Comparison of ENCODE assay signal across 8 mouse cellular contexts in the genomic region with DNA sequence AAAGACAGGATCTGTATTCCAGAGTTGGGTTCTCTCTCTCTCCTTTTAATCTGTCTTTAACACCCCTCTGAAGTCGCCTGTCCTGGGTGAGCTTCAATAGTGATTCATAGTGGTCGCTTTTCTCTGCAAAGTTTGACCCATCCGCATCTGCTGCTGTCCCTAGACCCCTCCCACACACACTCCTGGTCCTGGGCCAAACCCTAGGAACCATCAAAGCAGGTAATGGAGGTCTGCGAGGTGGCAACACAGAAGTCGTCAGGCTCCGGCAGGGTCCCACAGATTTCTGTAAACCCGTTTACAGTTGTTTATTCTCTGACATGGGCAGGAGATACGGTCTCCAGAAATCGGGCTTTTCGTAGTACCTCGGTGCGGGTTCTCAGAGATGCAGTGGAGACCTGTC.
DNase-seq lines count a peak whose midpoint lies in the region; ATAC-seq and TF ChIP-seq lines count a peak whose summit lies in the region.
"Had no signal": no experiment of that assay in that cellular context is flagged by ENCODE, and none has a peak within 500 bp of the region (broad histone marks: within the 10 kb centered on the region; RNA-seq: fewer than 3 reads in every experiment).

No protein-coding gene starts in this region.

- H3K4me3 ChIP-seq in forebrain, embryonic 16.5 days (replicated peaks; ENCODE audit: low read length), result peak overlapping the region; percentile 52
- peak overlapping the region; percentile 27; the same call in 1 of the 2 replicates for H3K4me3 ChIP-seq in limb, embryonic 14.5 days (replicated peaks; ENCODE audit: low read length)
- H3K4me3 ChIP-seq in stomach, embryonic 15.5 days (replicated peaks), result no peak overlapping the region

- peak; percentile 1 for DNase-seq in lung, postnatal 10 days
- DNase-seq in lung, postnatal 14 days, result no peak
- no peak for DNase-seq in limb, embryonic 14.5 days (ENCODE audit: low spot score)
- no peak for DNase-seq in left cerebral cortex, postnatal 36 days (ENCODE audit: low spot score in 2 of 2)
- DNase-seq in left cerebral cortex, adult 18-20 months (ENCODE audit: low spot score in 2 of 2), result no peak

- peak overlapping the region; percentile 75 for H3K4me2 ChIP-seq in forebrain, embryonic 16.5 days (ENCODE audit: low read length)
- H3K4me2 ChIP-seq in limb, embryonic 14.5 days (replicated peaks; ENCODE audit: low read depth, low read length, severe bottlenecking), result no peak overlapping the region; the same call in 1 of the 2 replicates
- H3K4me2 ChIP-seq in stomach, embryonic 15.5 days, result peak overlapping the region; percentile 59; the same call in 1 of the 2 replicates

- H3K27ac ChIP-seq in forebrain, embryonic 16.5 days (ENCODE audit: low read length), result peak overlapping the region; percentile 94
- H3K27ac ChIP-seq in limb, embryonic 14.5 days (replicated peaks; ENCODE audit: low read depth, low read length), result no peak overlapping the region
- H3K27ac ChIP-seq in stomach, embryonic 15.5 days, result no peak overlapping the region

- peak overlapping the region; percentile 77 for H3K9ac ChIP-seq in forebrain, embryonic 16.5 days (replicated peaks; ENCODE audit: low read depth, low read length)
- H3K9ac ChIP-seq in limb, embryonic 14.5 days (ENCODE audit: low read depth, low read length, severe bottlenecking), result no peak overlapping the region
- H3K9ac ChIP-seq in stomach, embryonic 15.5 days, result no peak overlapping the region

- intact Hi-C loops in left cerebral cortex, postnatal 36 days (cut with DNase I), result loop anchor here (10.0 kb wide), 1 partner anchor 180 kb away; no protein-coding TSS in a partner anchor

- ATAC-seq in forebrain, embryonic 16.5 days, result no peak; the same call in 1 of the 2 replicates
- no peak for ATAC-seq in limb, embryonic 14.5 days (ENCODE audit: low FRiP score, low read depth)
- ATAC-seq in stomach, embryonic 15.5 days (ENCODE audit: insufficient read depth, low FRiP score, low read depth), result no peak
- ATAC-seq: Patski had no signal

- WGBS in forebrain, embryonic 16.5 days, result 55% methylated on average over 12 of the region's 12 CpGs
- 21% methylated on average over 12 of the region's 12 CpGs for WGBS in limb, embryonic 14.5 days
- whole genome bisulfite sequencing in stomach, embryonic 15.5 days, result 43% methylated on average over 12 of the region's 12 CpGs

- H3K4me1 ChIP-seq in forebrain, embryonic 16.5 days (replicated peaks; ENCODE audit: control insufficient read depth, insufficient read depth, low read length), result peaks cover 28% of the 10 kb centered on the region
- H3K4me1 ChIP-seq in limb, embryonic 14.5 days (ENCODE audit: control insufficient read depth, insufficient read depth, low read length), result peaks cover 14% of the 10 kb centered on the region; the same call in 1 of the 2 replicates
- peaks cover 10% of the 10 kb centered on the region; the same call in 1 of the 2 replicates for H3K4me1 ChIP-seq in stomach, embryonic 15.5 days

- no peak for TF ChIP-seq POLR2A in limb, embryonic 14.5 days (IDR thresholded peaks at IDR 0.05; ENCODE audit: borderline replicate concordance, extremely low read depth, insufficient read depth, insufficient read length)

- no peaks in the 10 kb centered on the region for H3K27me3 ChIP-seq in forebrain, embryonic 16.5 days (replicated peaks; ENCODE audit: control insufficient read depth, insufficient read depth, low read length)
- peaks cover 32% of the 10 kb centered on the region for H3K27me3 ChIP-seq in limb, embryonic 14.5 days (ENCODE audit: control insufficient read depth, insufficient read depth, low read length)
- peaks cover 16% of the 10 kb centered on the region; the same call in 1 of the 2 replicates for H3K27me3 ChIP-seq in stomach, embryonic 15.5 days (replicated peaks)
- H3K27me3 ChIP-seq: Patski had no signal

- H3K36me3 ChIP-seq in forebrain, embryonic 16.5 days (ENCODE audit: control insufficient read depth, insufficient read depth), result no peaks in the 10 kb centered on the region
- no peaks in the 10 kb centered on the region for H3K36me3 ChIP-seq in limb, embryonic 14.5 days (ENCODE audit: control insufficient read depth, insufficient read depth, low read length)
- H3K36me3 ChIP-seq in stomach, embryonic 15.5 days, result no peaks in the 10 kb centered on the region

- H3K9me3 ChIP-seq in forebrain, embryonic 16.5 days (ENCODE audit: control insufficient read depth, low read length), result no peaks in the 10 kb centered on the region
- H3K9me3 ChIP-seq in limb, embryonic 14.5 days (ENCODE audit: control insufficient read depth, low read length), result no peaks in the 10 kb centered on the region
- H3K9me3 ChIP-seq in stomach, embryonic 15.5 days, result no peaks in the 10 kb centered on the region
